Mouse (Mus musculus) ES-E14 (cell line): ENCODE results near the gene Hspa2. TPM values are rescaled to one million over a fixed set of nuclear protein-coding genes. Genes with fewer than 3 reads are reported as not detected.

Experiments used
- DNase-seq: peaks from one replicate; pipeline ENCODE4 v3.0.0-alpha.2; 2013; ENCODE audit warnings: low read depth, low spot score
- H3K27ac ChIP-seq: 2 replicates; pipeline ENCODE4 v1.5.1; 2012; ENCODE audit warnings: low read depth, mild to moderate bottlenecking, low read length, moderate library complexity, mixed read lengths; ENCODE audit not compliant: poor library complexity, insufficient read depth, severe bottlenecking
- H3K36me3 ChIP-seq: 2 replicates; pipeline ENCODE4 v1.6.1; 2012; ENCODE audit warnings: mild to moderate bottlenecking, low read length, moderate library complexity, mixed read lengths; ENCODE audit not compliant: control insufficient read depth, poor library complexity, insufficient read depth, severe bottlenecking
- H3K4me1 ChIP-seq, 2 experiments: fragments of 150-350 bp in 1 of 2; sonication (generic) in 1 of 2; 2 replicates each; pipeline ENCODE4 v1.6.1; 2012; ENCODE audit warnings: low read length in 2 of 2, mild to moderate bottlenecking in 1 of 2, mixed read lengths in 1 of 2; ENCODE audit not compliant: control insufficient read depth in 2 of 2, insufficient read depth in 2 of 2, poor library complexity in 1 of 2
- H3K4me3 ChIP-seq, 2 experiments: fragments of 150-350 bp in 1 of 2; sonication (generic) in 1 of 2; 2 replicates each; pipeline ENCODE4 v1.5.1; 2012; ENCODE audit warnings: low read length in 2 of 2, low read depth in 1 of 2, mild to moderate bottlenecking in 1 of 2, mixed read lengths in 1 of 2; ENCODE audit not compliant: insufficient read depth in 1 of 2, poor library complexity in 1 of 2, severe bottlenecking in 1 of 2
- H3K9ac ChIP-seq: 2 replicates; pipeline ENCODE4 v1.6.1; 2012; ENCODE audit warnings: low read depth, mild to moderate bottlenecking, low read length, mixed read lengths; ENCODE audit not compliant: poor library complexity, insufficient read depth, severe bottlenecking
- H3K9me3 ChIP-seq: fragments of 150-350 bp; sonication (generic); 2 replicates; pipeline ENCODE4 v1.6.1; 2012; ENCODE audit warnings: low read depth, mild to moderate bottlenecking, low read length; ENCODE audit not compliant: control insufficient read depth, insufficient read depth
- CHD2 ChIP-seq: IDR thresholded peaks from 2 replicates; pipeline ENCODE4 v1.6.1; 2014; ENCODE audit warnings: mild to moderate bottlenecking, low read depth, low read length, inconsistent platforms
- HCFC1 ChIP-seq: IDR thresholded peaks from 2 replicates; pipeline ENCODE4 v1.6.1; 2012; ENCODE audit warnings: low read length, inconsistent platforms, borderline replicate concordance; ENCODE audit not compliant: insufficient read depth
- MAFK ChIP-seq: IDR thresholded peaks from 2 replicates; pipeline ENCODE4 v1.6.1; 2014; ENCODE audit warnings: mild to moderate bottlenecking, low read depth, low read length, inconsistent platforms; ENCODE audit not compliant: insufficient read depth
- ZC3H11A ChIP-seq: IDR thresholded peaks from 2 replicates; pipeline ENCODE4 v1.6.1; 2012; ENCODE audit warnings: low read depth, mild to moderate bottlenecking, inconsistent platforms, low read length, borderline replicate concordance
- ZNF384 ChIP-seq: IDR thresholded peaks from 2 replicates; pipeline ENCODE4 v1.6.1; 2012; ENCODE audit warnings: low read depth, low read length, inconsistent platforms
- in situ Hi-C, 2 experiments: fragments of 600-800 bp; cut with MboI; formaldehyde crosslinking; loops; one replicate each; pipeline ENCODE4 v1.15.1; 2025; ENCODE audit warnings: low sequenced_read_pairs in 2 of 2, inconsistent platforms in 1 of 2; ENCODE audit not compliant: unreplicated experiment in 2 of 2
- total RNA-seq: library from RNA; depleted of rRNA; stranded (reverse); fragments of 300-350 nt; gene quantifications from 2 replicates; pipeline ENCODE4 v1.2.3, GENCODE M21; 2012

The Hspa2 gene
- total RNA-seq, 1 experiment, result 9.2 TPM

DNA sequence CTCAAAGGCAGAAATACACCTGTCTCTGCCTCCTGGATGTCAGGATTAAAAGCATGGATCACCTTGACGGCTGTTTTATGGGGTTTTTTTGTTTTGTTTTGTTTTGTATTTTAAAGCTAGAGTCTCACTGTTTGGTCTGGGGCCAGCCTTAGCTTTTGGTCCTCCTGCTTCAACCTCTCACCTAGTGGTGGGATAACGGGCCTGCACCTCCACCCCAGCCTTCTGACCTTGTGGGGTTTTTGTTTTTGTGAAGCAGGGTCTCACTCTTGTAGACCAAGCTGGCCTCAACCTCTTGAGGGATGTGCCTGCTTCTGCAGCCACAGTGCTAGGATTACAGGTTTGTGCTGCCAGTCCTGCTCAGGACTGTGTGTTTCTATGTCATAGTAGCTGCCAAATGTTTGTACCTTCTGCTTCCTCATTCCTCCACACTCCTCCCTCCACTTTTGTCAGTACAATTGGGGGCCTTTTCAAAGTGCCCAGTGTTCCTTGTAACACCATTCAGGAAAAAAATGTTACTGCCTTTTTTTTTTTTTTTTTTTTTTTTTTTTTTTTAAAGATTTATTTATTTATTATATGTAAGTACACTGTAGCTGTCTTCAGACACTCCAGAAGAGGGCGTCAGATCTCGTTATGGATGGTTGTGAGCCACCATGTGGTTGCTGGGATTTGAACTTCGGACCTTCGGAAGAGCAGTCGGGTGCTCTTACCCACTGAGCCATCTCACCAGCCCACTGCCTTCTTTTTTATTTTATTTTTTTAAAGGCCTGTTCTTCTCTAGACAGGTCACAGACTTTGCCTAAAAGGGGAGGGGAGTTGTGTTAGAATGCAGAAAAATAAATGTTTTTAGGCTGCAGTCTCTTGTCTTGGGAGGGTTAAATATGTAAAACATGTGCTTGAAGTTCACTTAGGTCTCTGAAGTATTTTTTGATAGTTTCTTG, 30.8 kb upstream of the Hspa2 start:
- Histone ChIP-seq H3K9me3 (no peaks in the 10 kb centered on the region), H3K4me1 (peaks cover 6 to 11% of the 10 kb centered on the region in 2 experiments; a peak in 3 of 4 replicates), H3K9ac (no peak overlapping the region), H3K4me3 (no peak overlapping the region), H3K36me3 (no peaks in the 10 kb centered on the region), H3K27ac (no peak overlapping the region)
- no peak for DNase-seq
- in situ Hi-C loops, result no loop called here
- no peak for TF ChIP-seq CHD2
- TF ChIP-seq ZNF384, result peak; percentile 93

DNA sequence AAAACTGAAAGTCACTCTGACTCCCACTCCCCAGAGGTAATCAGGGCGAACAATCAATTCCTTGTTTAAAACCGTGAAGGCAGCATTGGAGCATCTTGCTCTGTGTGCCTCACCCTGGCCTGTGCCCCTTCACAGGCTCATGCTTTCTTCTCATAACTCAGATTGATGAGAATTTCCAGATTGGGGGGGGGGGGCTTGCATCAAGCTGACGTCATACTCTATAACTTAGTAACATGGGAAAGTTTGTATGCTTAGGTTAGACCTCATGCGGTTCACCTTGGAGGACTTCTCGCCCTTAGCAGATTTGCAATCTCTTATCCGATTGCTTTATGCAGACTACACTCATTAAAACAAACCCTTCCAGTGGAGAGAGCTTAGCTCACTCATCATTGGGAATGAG, 30.0 kb upstream of the Hspa2 start:
- H3K27ac ChIP-seq, result no peak overlapping the region
- H3K36me3 ChIP-seq, result no peaks in the 10 kb centered on the region
- in situ Hi-C loops, result no loop called here
- TF ChIP-seq ZNF384 (no peak), CHD2 (no peak), ZC3H11A (no peak), HCFC1 (no peak), MAFK (no peak)
- H3K9ac ChIP-seq, result no peak overlapping the region
- H3K4me3 ChIP-seq, result no peak overlapping the region
- no peaks in the 10 kb centered on the region for H3K9me3 ChIP-seq
- DNase-seq, result no peak
- H3K4me1 ChIP-seq, result peaks cover 12 to 14% of the 10 kb centered on the region in 2 experiments; a peak in 3 of 4 replicates

DNA sequence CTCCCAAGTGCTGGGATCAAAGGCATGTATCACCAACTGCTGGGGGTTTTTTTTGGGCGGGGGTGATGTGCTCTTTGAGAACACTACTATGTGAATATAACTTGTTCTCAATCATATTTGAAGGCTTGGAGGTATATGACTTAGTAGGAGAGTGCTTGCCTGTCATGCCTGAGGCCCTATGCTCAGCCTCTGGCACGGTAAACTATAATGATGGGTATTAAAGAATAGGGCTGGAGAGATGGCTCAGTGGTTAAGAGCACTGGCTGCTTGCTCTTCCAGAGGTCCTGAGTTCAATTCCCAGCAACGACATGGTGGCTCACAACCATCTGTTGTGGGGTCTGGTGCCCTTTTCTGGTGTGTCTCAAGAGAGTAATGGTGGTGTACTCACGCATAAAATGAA, 29.1 kb upstream of the Hspa2 start:
- no peaks in the 10 kb centered on the region for H3K36me3 ChIP-seq
- in situ Hi-C loops, result no loop called here
- no peak for DNase-seq
- H3K4me1 ChIP-seq, result peaks cover 14 to 17% of the 10 kb centered on the region in 2 experiments; a peak in 3 of 4 replicates
- no peak overlapping the region for H3K9ac ChIP-seq
- no peak overlapping the region for H3K4me3 ChIP-seq
- no peaks in the 10 kb centered on the region for H3K9me3 ChIP-seq
- no peak overlapping the region for H3K27ac ChIP-seq
- TF ChIP-seq HCFC1 (no peak), ZC3H11A (no peak), MAFK (no peak), ZNF384 (no peak), CHD2 (no peak)

DNA sequence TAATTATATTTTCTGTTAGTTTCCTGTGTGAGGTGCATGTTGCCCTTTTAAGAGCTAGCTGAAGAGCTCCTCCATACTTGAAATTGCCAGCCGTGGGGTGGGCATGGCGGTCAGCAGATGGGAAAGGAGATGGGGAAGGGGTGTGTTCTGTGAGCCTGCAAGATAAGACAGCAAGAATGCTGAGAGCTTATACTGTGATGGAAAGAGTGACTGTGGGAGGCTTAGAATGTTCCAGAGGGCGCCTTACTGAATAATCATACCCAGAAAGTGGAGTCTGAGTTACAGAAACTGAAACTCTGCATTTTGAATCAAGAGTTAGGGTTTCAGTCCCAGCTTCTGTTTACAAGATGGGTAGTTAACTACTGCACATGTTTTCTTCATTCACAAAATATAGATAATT, 28.5 kb upstream of the Hspa2 start:
- H3K4me1 ChIP-seq, result peaks cover 14 to 19% of the 10 kb centered on the region in 2 experiments; a peak in 3 of 4 replicates
- in situ Hi-C loops, result no loop called here
- H3K27ac ChIP-seq, result no peak overlapping the region
- no peak for DNase-seq
- H3K4me3 ChIP-seq, result no peak overlapping the region
- no peaks in the 10 kb centered on the region for H3K9me3 ChIP-seq
- no peak overlapping the region for H3K9ac ChIP-seq
- no peaks in the 10 kb centered on the region for H3K36me3 ChIP-seq
- TF ChIP-seq MAFK (no peak), HCFC1 (no peak), ZC3H11A (no peak), ZNF384 (no peak), CHD2 (no peak)

DNA sequence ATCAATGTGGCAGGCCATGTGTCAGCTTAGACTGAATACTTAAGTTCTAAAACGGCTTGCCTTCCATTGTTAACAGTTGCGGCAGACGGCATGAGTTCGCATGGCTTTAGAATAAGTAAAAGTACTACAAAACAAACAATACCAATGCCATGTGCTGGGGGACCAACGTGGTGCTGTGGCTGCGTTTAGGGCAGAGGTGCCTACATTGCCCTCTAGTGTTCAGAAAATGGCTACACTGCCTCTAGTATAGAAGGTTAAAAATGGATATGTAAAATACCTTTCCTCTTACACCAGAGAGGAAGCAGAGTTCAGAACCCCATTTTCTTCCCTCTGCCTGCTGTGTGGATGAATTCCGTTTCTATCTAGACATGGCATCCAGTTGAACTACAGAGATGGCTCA, 27.3 kb upstream of the Hspa2 start:
- H3K9me3 ChIP-seq, result no peaks in the 10 kb centered on the region
- no peak overlapping the region for H3K4me3 ChIP-seq
- peak overlapping the region; percentile 8; the same call in 1 of the 2 replicates for H3K9ac ChIP-seq
- H3K36me3 ChIP-seq, result no peaks in the 10 kb centered on the region
- H3K27ac ChIP-seq, result no peak overlapping the region; the same call in 1 of the 2 replicates
- no peak for DNase-seq
- in situ Hi-C loops, result no loop called here
- peaks cover 16 to 21% of the 10 kb centered on the region in 2 experiments; a peak in 3 of 4 replicates for H3K4me1 ChIP-seq
- TF ChIP-seq ZC3H11A (no peak), CHD2 (no peak)
